11 mouse cellular contexts compared by ENCODE assay signal in the genomic region with DNA sequence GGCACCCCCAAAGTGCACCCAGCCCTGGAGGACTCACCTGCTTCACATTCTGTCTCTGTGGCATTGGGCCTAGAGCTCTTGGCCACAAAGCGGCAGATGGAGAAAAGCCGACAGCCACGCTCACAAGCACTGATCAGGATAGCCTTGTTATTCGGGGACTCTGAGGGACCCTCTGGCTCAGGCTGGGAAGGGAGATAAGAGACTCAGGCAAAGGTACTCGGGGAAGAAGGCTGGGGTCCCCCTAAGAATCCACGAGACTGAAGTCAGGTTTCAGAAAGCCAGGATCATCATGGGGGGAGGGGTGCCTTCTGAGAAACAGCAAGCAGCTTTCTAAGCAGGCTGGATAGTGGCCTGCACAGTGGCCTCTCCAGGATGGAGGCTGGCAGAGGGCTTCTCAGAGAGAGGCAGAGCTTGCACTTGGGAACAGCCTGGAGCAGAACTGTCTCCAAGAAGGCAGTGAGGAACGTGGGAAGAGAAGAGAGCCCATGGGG. TPM values are rescaled to one million over a fixed set of nuclear protein-coding genes. Genes with fewer than 3 reads are reported as not detected.
DNase-seq lines count a peak whose midpoint lies in the region; ATAC-seq lines count a peak whose summit lies in the region.
"Had no signal": no experiment of that assay in that cellular context is flagged by ENCODE, and none has a peak within 500 bp of the region (broad histone marks: within the 10 kb centered on the region; RNA-seq: fewer than 3 reads in every experiment).

No protein-coding gene starts in this region.

- H3K27ac ChIP-seq in forebrain, embryonic 16.5 days (ENCODE audit: low read length): no peak overlapping the region
- no peak overlapping the region for H3K27ac ChIP-seq in midbrain, embryonic 13.5 days
- H3K27ac ChIP-seq: kidney, postnatal 0 days had no signal

- H3K36me3 ChIP-seq in forebrain, embryonic 16.5 days (ENCODE audit: control insufficient read depth, insufficient read depth): no peaks in the 10 kb centered on the region
- H3K36me3 ChIP-seq in midbrain, embryonic 13.5 days: peaks cover 10% of the 10 kb centered on the region; the same call in 1 of the 2 replicates

- H3K9me3 ChIP-seq in forebrain, embryonic 16.5 days (ENCODE audit: control insufficient read depth, low read length): no peaks in the 10 kb centered on the region
- no peaks in the 10 kb centered on the region for H3K9me3 ChIP-seq in midbrain, embryonic 13.5 days

- H3K9ac ChIP-seq in forebrain, embryonic 16.5 days (replicated peaks; ENCODE audit: low read depth, low read length): peak overlapping the region; percentile 88; the same call in 1 of the 2 replicates
- peak overlapping the region; percentile 87 for H3K9ac ChIP-seq in midbrain, embryonic 13.5 days (replicated peaks)

- peaks cover 55% of the 10 kb centered on the region for H3K27me3 ChIP-seq in forebrain, embryonic 16.5 days (replicated peaks; ENCODE audit: control insufficient read depth, insufficient read depth, low read length)
- peaks cover 94% of the 10 kb centered on the region for H3K27me3 ChIP-seq in midbrain, embryonic 13.5 days

- peak overlapping the region; percentile 84 for H3K4me2 ChIP-seq in forebrain, embryonic 16.5 days (ENCODE audit: low read length)
- H3K4me2 ChIP-seq in midbrain, embryonic 13.5 days (replicated peaks): peak overlapping the region; percentile 68

- H3K4me3 ChIP-seq in forebrain, embryonic 16.5 days (replicated peaks; ENCODE audit: low read length): peak overlapping the region; percentile 69
- peak overlapping the region; percentile 58 for H3K4me3 ChIP-seq in midbrain, embryonic 13.5 days (replicated peaks)

- peak; percentile 78 for DNase-seq in cerebellum, adult 11-12 months
- peak; percentile 59 to 69 for DNase-seq in cerebellum, postnatal 10 days
- DNase-seq in testis, postnatal 10 days (ENCODE audit: low spot score): no peak
- DNase-seq in heart, postnatal 36 days: no peak
- DNase-seq in c-Kit-positive CD71-positive TER-119-positive erythroid progenitor cells, embryonic 14.5 days (ENCODE audit: low spot score): no peak
- DNase-seq: left cerebral cortex, postnatal 4 days; lung, postnatal 10 days had no signal

- peaks cover 23% of the 10 kb centered on the region for H3K4me1 ChIP-seq in forebrain, embryonic 16.5 days (replicated peaks; ENCODE audit: control insufficient read depth, insufficient read depth, low read length)
- H3K4me1 ChIP-seq in midbrain, embryonic 13.5 days (replicated peaks): peaks cover 33% of the 10 kb centered on the region

- 52% methylated on average over 7 of the region's 7 CpGs for WGBS in forebrain, embryonic 16.5 days
- 47% methylated on average over 7 of the region's 7 CpGs for WGBS in midbrain, embryonic 13.5 days

- ATAC-seq in forebrain, embryonic 16.5 days: no peak
- no peak for ATAC-seq in midbrain, embryonic 13.5 days

- intact Hi-C loops in heart, postnatal 36 days (cut with DNase I): no loop called here

RNA-seq across cellular contexts. Expression of a gene that starts 0.9 kb away (rescaled TPM):
- polyA plus RNA-seq in forebrain, embryonic 16.5 days (2015; fragmentation: Nextera tagmentation; extraction: Ambion mirVana): 74.9 and 90.8 TPM in 2 replicates
- polyA plus RNA-seq in midbrain, embryonic 13.5 days (2015; fragmentation: Nextera tagmentation; extraction: Ambion mirVana): 60.6 and 61.5 TPM in 2 replicates
- not detected for total RNA-seq in heart, postnatal 36 days (2021)
- polyA plus RNA-seq: heart, postnatal 0 days had no signal

RNA-seq across cellular contexts. Expression of a gene that starts 6.7 kb away (rescaled TPM):
- 6.1 and 8.2 TPM in 2 replicates for polyA plus RNA-seq in forebrain, embryonic 16.5 days (2015; fragmentation: Nextera tagmentation; extraction: Ambion mirVana)
- 0.97 and 1.1 TPM in 2 replicates for polyA plus RNA-seq in midbrain, embryonic 13.5 days (2015; fragmentation: Nextera tagmentation; extraction: Ambion mirVana)
- total RNA-seq in heart, postnatal 36 days (2021): under 1 TPM; 0.39 to 0.62 TPM

RNA-seq across cellular contexts. Expression of a gene that starts 9.5 kb away (rescaled TPM):
- 23.1 and 26.2 TPM in 2 replicates for polyA plus RNA-seq in forebrain, embryonic 16.5 days (2015; fragmentation: Nextera tagmentation; extraction: Ambion mirVana)
- 19.3 and 22.2 TPM in 2 replicates for polyA plus RNA-seq in midbrain, embryonic 13.5 days (2015; fragmentation: Nextera tagmentation; extraction: Ambion mirVana)
- total RNA-seq in heart, postnatal 36 days (2021): 1 to 10 TPM; 8.1 to 9.4 TPM

RNA-seq across cellular contexts. Expression of a gene that starts 20.3 kb away (rescaled TPM):
- 149 and 157 TPM in 2 replicates for polyA plus RNA-seq in forebrain, embryonic 16.5 days (2015; fragmentation: Nextera tagmentation; extraction: Ambion mirVana)
- polyA plus RNA-seq in midbrain, embryonic 13.5 days (2015; fragmentation: Nextera tagmentation; extraction: Ambion mirVana): 152 and 155 TPM in 2 replicates
- total RNA-seq in heart, postnatal 36 days (2021): 100 to 1,000 TPM; 109 to 113 TPM

RNA-seq across cellular contexts. Expression of a gene that starts 24.4 kb away (rescaled TPM):
- polyA plus RNA-seq in forebrain, embryonic 16.5 days (2015; fragmentation: Nextera tagmentation; extraction: Ambion mirVana): 660 and 697 TPM in 2 replicates
- 680 and 755 TPM in 2 replicates for polyA plus RNA-seq in midbrain, embryonic 13.5 days (2015; fragmentation: Nextera tagmentation; extraction: Ambion mirVana)
- total RNA-seq in heart, postnatal 36 days (2021): 1,000 to 10,000 TPM; 1,469 to 1,509 TPM

Comparison
In these comparisons a context has a peak if more than half of its experiments do, and no peak if none do; other contexts are left out.
1. DNase-seq: peak in cerebellum, adult 11-12 months (single experiment) and cerebellum, postnatal 10 days (2 of 2); none in testis, postnatal 10 days (single experiment), heart, postnatal 36 days (0 of 2) and c-Kit-positive CD71-positive TER-119-positive erythroid progenitor cells, embryonic 14.5 days (single experiment).